Mouse (Mus musculus) ES-CJ7 (cell line): ENCODE measurements at regions not wholly inside any gene's neighbourhood (a gene's known extent, or its start where the extent isn't known, plus 50 kb on each side); places are given as distances from the start of the nearest gene placed in this dataset.

Experiments
- DNase-seq: peaks from one replicate; pipeline ENCODE4 v3.0.0; 2011; ENCODE audit warnings: low read depth, low spot score

DNA sequence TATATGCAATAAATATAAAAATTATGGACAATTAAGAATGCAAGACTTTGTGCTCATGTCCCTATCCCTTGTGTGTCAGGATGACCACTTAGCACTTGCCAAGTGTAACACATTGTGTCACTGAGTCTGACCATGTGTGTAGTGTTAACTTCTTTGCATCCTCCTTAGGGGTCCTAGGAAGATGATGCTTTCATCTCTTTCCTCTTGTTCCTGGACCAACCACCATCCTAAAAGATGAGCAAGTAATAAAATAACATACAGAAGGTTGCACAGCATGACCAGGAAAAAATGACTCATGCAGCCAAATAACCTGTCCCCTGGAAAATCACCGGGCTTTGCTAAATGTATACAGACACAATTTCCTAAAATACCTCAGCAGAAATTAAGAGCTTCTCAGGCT is 121.1 kb upstream of the Kcnip4 start:
- DNase-seq: no peak

GRCm38 (mm10) chr5:49644606-49645005 is 119.9 kb upstream of the Kcnip4 start:
- DNase-seq: no peak

DNA sequence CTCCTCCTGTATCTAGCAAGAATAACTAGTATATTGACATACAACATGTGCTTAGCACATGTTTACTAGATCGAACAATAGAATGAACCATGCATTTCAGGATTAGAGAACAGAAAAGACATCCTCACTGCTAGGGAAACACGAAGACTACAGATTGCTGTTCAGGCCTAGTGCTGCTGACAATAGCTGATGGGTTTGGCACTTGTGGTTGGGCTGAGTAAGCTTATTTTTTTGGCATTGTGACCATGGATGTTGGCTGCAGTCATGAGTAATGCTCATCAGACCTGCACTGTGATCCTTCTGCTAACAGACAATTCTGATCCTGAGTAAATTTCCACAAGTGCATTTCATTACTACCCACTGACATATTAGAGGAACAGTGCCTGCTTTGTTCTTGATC is 117.7 kb upstream of the Kcnip4 start:
- DNase-seq: no peak

- no peak for DNase-seq
Measured at GRCm38 (mm10) chr5:49641206-49641830, 116.6 kb upstream of the Kcnip4 start.

DNA sequence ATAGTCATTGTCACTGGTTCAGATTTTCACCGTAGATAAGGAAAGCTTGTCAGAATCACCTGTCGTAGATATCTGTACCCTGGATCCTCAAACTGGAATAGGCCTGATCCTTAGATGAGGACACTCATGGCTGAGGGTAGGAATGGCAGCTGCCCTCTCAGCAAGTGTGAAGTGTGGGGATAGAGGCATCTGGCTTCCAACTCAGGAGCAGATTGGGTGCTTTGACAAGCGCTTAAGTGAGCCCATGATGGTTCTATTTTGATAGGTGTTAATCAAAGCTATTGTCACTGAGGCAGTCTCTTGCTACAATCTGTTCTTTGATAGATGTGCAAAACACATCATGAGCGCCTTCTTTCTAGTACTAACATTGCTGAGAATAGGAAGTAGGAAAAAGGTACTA is 114.9 kb upstream of the Kcnip4 start:
- DNase-seq: no peak

DNA sequence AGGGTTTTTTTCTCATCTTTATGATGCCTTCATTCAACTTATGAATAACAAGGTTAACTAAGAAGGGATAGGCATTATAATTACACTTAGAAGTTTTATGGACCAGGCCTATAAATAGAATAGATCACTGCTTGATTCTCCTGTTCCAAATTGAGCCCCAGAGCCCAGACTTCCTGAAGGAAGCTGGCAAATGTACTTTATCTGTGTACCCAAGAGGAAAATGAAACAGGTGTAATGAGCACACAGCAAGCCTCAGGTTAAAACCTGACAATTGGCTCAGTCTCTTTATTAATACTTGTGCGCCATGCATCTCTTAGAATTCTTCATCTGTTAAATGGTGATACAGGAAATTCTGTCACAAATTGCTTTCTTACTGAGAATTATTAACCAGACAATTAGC is 95.4 kb upstream of the Kcnip4 start:
- DNase-seq: no peak

DNA sequence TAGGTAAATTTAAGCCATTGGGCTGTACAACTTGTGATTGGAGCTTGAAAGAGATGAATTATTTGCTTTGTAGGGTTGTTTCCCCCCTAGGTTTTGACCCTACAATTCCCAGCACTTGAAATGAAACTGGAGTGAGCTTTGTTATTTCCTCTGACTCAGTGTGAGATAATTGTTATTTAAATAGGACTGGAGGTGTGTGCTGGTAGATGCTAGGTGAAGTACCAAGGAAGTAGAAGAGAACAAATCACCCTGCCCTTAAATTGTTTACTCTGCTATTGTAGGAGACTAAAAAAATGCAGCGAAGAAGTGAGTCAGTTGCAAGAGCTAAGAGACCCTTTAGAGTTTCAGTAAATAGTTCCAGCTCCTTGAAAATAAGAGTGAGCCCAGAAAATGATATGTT is 82.1 kb upstream of the Kcnip4 start:
- DNase-seq: peak; percentile 62

GRCm38 (mm10) chr5:49580777-49581176 is 56.1 kb upstream of the Kcnip4 start:
- no peak for DNase-seq

GRCm38 (mm10) chr5:49575901-49576300 is 51.2 kb upstream of the Kcnip4 start:
- DNase-seq: no peak
